Comparison of ENCODE assay signal across 9 mouse cellular contexts in the genomic region with DNA sequence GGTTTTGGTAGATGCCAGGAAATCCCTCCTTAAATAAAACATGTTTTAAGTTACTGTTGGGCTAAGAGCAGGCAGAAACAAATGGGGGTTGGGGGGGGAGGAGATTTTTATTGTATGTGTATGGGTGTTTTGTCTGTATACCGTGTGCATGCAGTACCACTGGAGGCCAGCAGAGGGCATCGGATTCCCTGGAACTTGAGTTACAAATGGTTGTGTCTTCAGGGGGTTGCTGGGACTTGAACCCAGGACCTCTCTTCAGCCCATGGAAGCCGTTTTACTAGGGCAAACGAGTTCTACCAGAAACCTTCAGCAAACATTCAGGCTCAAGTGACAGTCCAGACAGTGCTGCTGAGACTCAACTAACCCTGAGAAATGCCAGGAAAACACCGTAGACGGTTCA. TPM values are rescaled to one million over a fixed set of nuclear protein-coding genes. Genes with fewer than 3 reads are reported as not detected.
DNase-seq lines count a peak whose midpoint lies in the region; ATAC-seq and TF ChIP-seq lines count a peak whose summit lies in the region.
"Had no signal": no experiment of that assay in that cellular context is flagged by ENCODE, and none has a peak within 500 bp of the region (broad histone marks: within the 10 kb centered on the region; RNA-seq: fewer than 3 reads in every experiment).

No protein-coding gene starts in this region.

- no peaks in the 10 kb centered on the region for H3K9me3 ChIP-seq in heart, postnatal 0 days (replicated peaks; ENCODE audit: control insufficient read depth, low read length)
- H3K9me3 ChIP-seq in heart, embryonic 12.5 days (replicated peaks) = no peaks in the 10 kb centered on the region
- H3K9me3 ChIP-seq: limb, embryonic 15.5 days had no signal

- no peak overlapping the region for H3K27ac ChIP-seq in heart, postnatal 0 days (ENCODE audit: low read depth)
- no peak overlapping the region for H3K27ac ChIP-seq in heart, embryonic 12.5 days (ENCODE audit: poor library complexity, severe bottlenecking)
- no peak overlapping the region for H3K27ac ChIP-seq in testis, adult 2 months (ENCODE audit: control insufficient read depth, insufficient read depth, low read depth, low read length)
- H3K27ac ChIP-seq: limb, embryonic 15.5 days had no signal

- H3K36me3 ChIP-seq in heart, postnatal 0 days (replicated peaks; ENCODE audit: control insufficient read depth, insufficient read depth, low read length) = peaks cover 43% of the 10 kb centered on the region
- H3K36me3 ChIP-seq in heart, embryonic 12.5 days = peaks cover 53% of the 10 kb centered on the region
- 0 out of 2 replicates have a peak, but pooled peaks cover 1% of the 10 kb centered on the region for H3K36me3 ChIP-seq in testis, adult 2 months (ENCODE audit: control insufficient read depth, insufficient read depth, low read length)

- no peaks in the 10 kb centered on the region for H3K27me3 ChIP-seq in heart, postnatal 0 days (ENCODE audit: control insufficient read depth, insufficient read depth, low read length)
- H3K27me3 ChIP-seq in heart, embryonic 12.5 days (replicated peaks) = no peaks in the 10 kb centered on the region
- no peaks in the 10 kb centered on the region for H3K27me3 ChIP-seq in testis, adult 2 months (ENCODE audit: control insufficient read depth, insufficient read depth, low read length)
- H3K27me3 ChIP-seq: limb, embryonic 15.5 days had no signal

- no peak for DNase-seq in heart, postnatal 0 days (ENCODE audit: low spot score)
- no peak for DNase-seq in testis, postnatal 14 days (ENCODE audit: low spot score)
- DNase-seq in induced T-regulatory cell, adult 2 months (ENCODE audit: low read depth) = peak; percentile 64
- peak; percentile 68 for DNase-seq in thymus, postnatal 4 days
- DNase-seq in adrenal gland, adult 18-20 months (ENCODE audit: low spot score in 2 of 2) = no peak
- no peak for DNase-seq in layer of hippocampus, adult 11-12 months (ENCODE audit: low spot score)

- no peak for TF ChIP-seq POLR2A in testis, adult 2 months (IDR thresholded peaks at IDR 0.05; ENCODE audit: control insufficient read depth, low read depth, low read length)

- no peak overlapping the region for H3K9ac ChIP-seq in heart, postnatal 0 days (replicated peaks; ENCODE audit: low read depth, low read length)
- no peak overlapping the region for H3K9ac ChIP-seq in heart, embryonic 12.5 days
- H3K9ac ChIP-seq: limb, embryonic 15.5 days had no signal

- WGBS in heart, postnatal 0 days = 85% methylated on average over 6 of the region's 6 CpGs
- 83% methylated on average over 6 of the region's 6 CpGs for WGBS in heart, embryonic 12.5 days

- TF ChIP-seq EP300 in heart, postnatal 0 days (IDR thresholded peaks at IDR 0.05; ENCODE audit: low read depth) = no peak

- H3K4me3 ChIP-seq in heart, postnatal 0 days (ENCODE audit: low read depth, low read length) = no peak overlapping the region
- no peak overlapping the region for H3K4me3 ChIP-seq in heart, embryonic 12.5 days
- H3K4me3 ChIP-seq in testis, adult 2 months (ENCODE audit: control insufficient read depth, low read depth, low read length) = no peak overlapping the region
- H3K4me3 ChIP-seq: limb, embryonic 15.5 days had no signal

- TF ChIP-seq CTCF in heart, postnatal 0 days (IDR thresholded peaks at IDR 0.05; ENCODE audit: low read depth) = peak; percentile 47
- TF ChIP-seq CTCF in testis, adult 2 months (IDR thresholded peaks at IDR 0.05; ENCODE audit: control insufficient read depth, insufficient read depth, insufficient replicate concordance, low read depth, low read length) = peak; percentile 63; the same call in 1 of the 2 replicates

- ATAC-seq in heart, postnatal 0 days (ENCODE audit: insufficient read depth, low read depth) = no peak
- ATAC-seq in heart, embryonic 12.5 days (ENCODE audit: insufficient number of reproducible peaks, low FRiP score) = no peak

- H3K4me1 ChIP-seq in heart, postnatal 0 days (ENCODE audit: control insufficient read depth, insufficient read depth) = no peaks in the 10 kb centered on the region
- 0 out of 2 replicates have a peak, but pooled peaks cover 5% of the 10 kb centered on the region for H3K4me1 ChIP-seq in heart, embryonic 12.5 days (replicated peaks)
- no peaks in the 10 kb centered on the region for H3K4me1 ChIP-seq in testis, adult 2 months (ENCODE audit: control insufficient read depth, insufficient read depth, low read length)
- H3K4me1 ChIP-seq: limb, embryonic 15.5 days had no signal

- no peak overlapping the region for H3K4me2 ChIP-seq in heart, postnatal 0 days (ENCODE audit: low read depth, low read length)
- H3K4me2 ChIP-seq in heart, embryonic 12.5 days = no peak overlapping the region
- H3K4me2 ChIP-seq: limb, embryonic 15.5 days had no signal

RNA-seq across cellular contexts. Expression of a gene that starts 41.9 kb away (rescaled TPM):
- total RNA-seq in heart, postnatal 0 days (2014; rRNA removed; ENCODE audit: low replicate concordance) = 1.8 and 14.6 TPM in 2 replicates
- polyA plus RNA-seq in heart, postnatal 0 days (2015; fragmentation: Nextera tagmentation; extraction: Ambion mirVana) = 24.5 and 26.7 TPM in 2 replicates
- polyA plus RNA-seq in heart, embryonic 12.5 days (2016; fragmentation: Nextera tagmentation; extraction: Ambion mirVana) = 35.6 and 36.7 TPM in 2 replicates
- 12.3 and 14.2 TPM in 2 replicates for polyA plus RNA-seq in testis, adult 2 months (2012; rRNA removed)
- 10 to 100 TPM; 26.3 to 26.4 TPM for total RNA-seq in adrenal gland, adult 18-20 months (2021)

Comparison
In these comparisons a context has a peak if more than half of its experiments do, and no peak if none do; other contexts are left out.
1. DNase-seq: peak in induced T-regulatory cell, adult 2 months (single experiment) and thymus, postnatal 4 days (single experiment); none in heart, postnatal 0 days (single experiment), testis, postnatal 14 days (single experiment), adrenal gland, adult 18-20 months (0 of 2) and layer of hippocampus, adult 11-12 months (single experiment).